Mouse (Mus musculus): ENCODE results near the gene Ccdc92b. TPM values are rescaled to one million over a fixed set of nuclear protein-coding genes. Genes with fewer than 3 reads are reported as not detected.

Gene Ccdc92b
- polyA plus RNA-seq, 1 experiment from 2014 or later = 5.3 TPM

- Histone ChIP-seq H3K27me3 (replicated peaks; ENCODE audit: control insufficient read depth, insufficient read depth, low read length) (peaks cover 17% of the 10 kb centered on the region), H3K27ac (ENCODE audit: low read depth, low read length) (peak overlapping the region; percentile 86), H3K4me2 (peak overlapping the region; percentile 96), H3K4me1 (replicated peaks; ENCODE audit: control insufficient read depth, insufficient read depth, low read length) (peaks cover 35% of the 10 kb centered on the region), H3K36me3 (ENCODE audit: control insufficient read depth, insufficient read depth, low read length) (no peaks in the 10 kb centered on the region), H3K9me3 (ENCODE audit: control insufficient read depth, low read length) (no peaks in the 10 kb centered on the region), H3K4me3 (ENCODE audit: low read depth, low read length) (peak overlapping the region; percentile 76), H3K9ac (ENCODE audit: low read depth, low read length) (peak overlapping the region; percentile 21; the same call in 1 of the 2 replicates)
- peak; percentile 39 for DNase-seq (ENCODE audit: low spot score)
- WGBS = 31% methylated on average over 8 of the region's 8 CpGs
- peak; percentile 90 for ATAC-seq (replicated peaks; ENCODE audit: low FRiP score)
Observed at GRCm38 (mm10) chr11:74621974-74622669, 2.7 kb downstream of the Ccdc92b start.

DNA sequence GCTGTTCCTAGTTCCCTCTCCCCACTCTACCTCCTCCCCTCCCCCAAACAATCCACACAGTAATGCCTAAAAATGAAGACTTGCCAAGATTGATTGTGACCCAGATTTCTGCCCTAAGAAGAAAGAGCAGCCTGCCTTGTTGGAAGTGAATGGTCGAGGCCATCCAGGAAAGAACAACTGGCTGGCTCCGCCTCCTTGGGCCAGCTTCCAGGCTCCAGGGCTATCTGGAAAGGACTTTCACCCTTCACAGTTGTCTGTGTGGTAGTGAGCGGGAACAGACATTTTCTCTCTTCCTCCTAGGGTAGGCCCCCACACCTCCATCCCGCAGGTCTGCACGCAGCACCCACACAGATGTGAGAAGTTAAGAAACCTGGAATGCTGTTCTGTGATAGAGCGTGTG, 4.3 kb downstream of the Ccdc92b start:
- no peak overlapping the region for H3K4me3 ChIP-seq (ENCODE audit: low read depth, low read length)
- peak overlapping the region; percentile 4; the same call in 1 of the 2 replicates for H3K4me2 ChIP-seq
- peaks cover 9% of the 10 kb centered on the region for H3K27me3 ChIP-seq (replicated peaks; ENCODE audit: control insufficient read depth, insufficient read depth, low read length)
- ATAC-seq (replicated peaks; ENCODE audit: low FRiP score) (no peak), DNase-seq (ENCODE audit: low spot score) (no peak)
- no peaks in the 10 kb centered on the region for H3K36me3 ChIP-seq (ENCODE audit: control insufficient read depth, insufficient read depth, low read length)
- no peak overlapping the region for H3K27ac ChIP-seq (ENCODE audit: low read depth, low read length)
- H3K9ac ChIP-seq (ENCODE audit: low read depth, low read length) = no peak overlapping the region
- WGBS = 73% methylated on average over 6 of the region's 6 CpGs
- peaks cover 35% of the 10 kb centered on the region for H3K4me1 ChIP-seq (replicated peaks; ENCODE audit: control insufficient read depth, insufficient read depth, low read length)
- H3K9me3 ChIP-seq (ENCODE audit: control insufficient read depth, low read length) = no peaks in the 10 kb centered on the region

DNA sequence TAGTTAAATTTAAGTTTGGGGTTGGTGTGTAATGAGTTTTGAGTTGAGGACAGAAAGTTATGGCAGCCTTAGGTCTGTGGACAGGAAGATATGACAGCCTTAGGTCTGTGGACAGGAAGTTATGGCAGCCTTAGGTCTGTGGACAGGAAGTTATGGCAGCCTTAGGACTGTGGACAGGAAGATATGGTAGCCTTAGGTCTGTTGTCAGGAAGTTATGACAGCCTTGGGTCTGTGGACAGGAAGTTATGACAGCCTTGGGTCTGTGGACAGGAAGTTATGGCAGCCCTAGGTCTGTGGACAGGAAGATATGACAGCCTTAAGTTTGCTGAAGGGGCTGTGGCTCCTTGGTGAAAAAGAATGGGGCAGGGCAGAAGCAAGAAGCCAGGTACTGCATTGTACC, 5.9 kb downstream of the Ccdc92b start:
- DNase-seq (ENCODE audit: low spot score) (no peak), ATAC-seq (replicated peaks; ENCODE audit: low FRiP score) (no peak)
- H3K4me1 ChIP-seq (replicated peaks; ENCODE audit: control insufficient read depth, insufficient read depth, low read length) = peaks cover 29% of the 10 kb centered on the region
- peaks cover 6% of the 10 kb centered on the region; the same call in 1 of the 2 replicates for H3K27me3 ChIP-seq (replicated peaks; ENCODE audit: control insufficient read depth, insufficient read depth, low read length)
- H3K36me3 ChIP-seq (ENCODE audit: control insufficient read depth, insufficient read depth, low read length) = no peaks in the 10 kb centered on the region
- H3K4me2 ChIP-seq = no peak overlapping the region
- no peak overlapping the region for H3K27ac ChIP-seq (ENCODE audit: low read depth, low read length)
- no peak overlapping the region for H3K9ac ChIP-seq (ENCODE audit: low read depth, low read length)
- no peaks in the 10 kb centered on the region for H3K9me3 ChIP-seq (ENCODE audit: control insufficient read depth, low read length)
- H3K4me3 ChIP-seq (ENCODE audit: low read depth, low read length) = no peak overlapping the region

- ATAC-seq (replicated peaks; ENCODE audit: low FRiP score) = no peak
- no peak overlapping the region for H3K9ac ChIP-seq (ENCODE audit: low read depth, low read length)
- H3K27me3 ChIP-seq (replicated peaks; ENCODE audit: control insufficient read depth, insufficient read depth, low read length) = no peaks in the 10 kb centered on the region
- H3K4me3 ChIP-seq (ENCODE audit: low read depth, low read length) = no peak overlapping the region
- no peak for DNase-seq (ENCODE audit: low spot score)
- H3K27ac ChIP-seq (ENCODE audit: low read depth, low read length) = no peak overlapping the region
- H3K4me2 ChIP-seq = no peak overlapping the region
- no peaks in the 10 kb centered on the region for H3K36me3 ChIP-seq (ENCODE audit: control insufficient read depth, insufficient read depth, low read length)
- no peaks in the 10 kb centered on the region for H3K9me3 ChIP-seq (ENCODE audit: control insufficient read depth, low read length)
- H3K4me1 ChIP-seq (replicated peaks; ENCODE audit: control insufficient read depth, insufficient read depth, low read length) = peaks cover 19% of the 10 kb centered on the region
- WGBS = 84% methylated on average over 3 of the region's 3 CpGs
Observed at GRCm38 (mm10) chr11:74627481-74627880, 8.1 kb downstream of the Ccdc92b start.

- WGBS = 62% methylated on average over 7 of the region's 7 CpGs
- H3K36me3 ChIP-seq (ENCODE audit: control insufficient read depth, insufficient read depth, low read length) = no peaks in the 10 kb centered on the region
Observed at GRCm38 (mm10) chr11:74631880-74632789, 12.7 kb downstream of the Ccdc92b start.

GRCm38 (mm10) chr11:74634490-74635275, 15.3 kb downstream of the Ccdc92b start:
- no peaks in the 10 kb centered on the region for H3K36me3 ChIP-seq (ENCODE audit: control insufficient read depth, insufficient read depth, low read length)
- H3K9ac ChIP-seq (ENCODE audit: low read depth, low read length) = no peak overlapping the region
- H3K27ac ChIP-seq (ENCODE audit: low read depth, low read length) = no peak overlapping the region
- ATAC-seq (replicated peaks; ENCODE audit: low FRiP score) (0 out of 2 replicates have a peak, but pooled peaks have one; percentile 23), DNase-seq (ENCODE audit: low spot score) (no peak)
- peaks cover 30% of the 10 kb centered on the region for H3K27me3 ChIP-seq (replicated peaks; ENCODE audit: control insufficient read depth, insufficient read depth, low read length)
- no peak overlapping the region for H3K4me3 ChIP-seq (ENCODE audit: low read depth, low read length)
- no peaks in the 10 kb centered on the region for H3K9me3 ChIP-seq (ENCODE audit: control insufficient read depth, low read length)
- no peak overlapping the region for H3K4me2 ChIP-seq
- 67% methylated on average over 5 of the region's 5 CpGs for WGBS
- peaks cover 8% of the 10 kb centered on the region for H3K4me1 ChIP-seq (replicated peaks; ENCODE audit: control insufficient read depth, insufficient read depth, low read length)

More at GRCm38 (mm10) chr11:74631880-74632789, 12.7 kb downstream of the Ccdc92b start:
- Histone ChIP-seq H3K4me1 (replicated peaks; ENCODE audit: control insufficient read depth, insufficient read depth, low read length) (no peaks in the 10 kb centered on the region; the same call in 1 of the 2 replicates), H3K4me2 (no peak overlapping the region), H3K27me3 (replicated peaks; ENCODE audit: control insufficient read depth, insufficient read depth, low read length) (peaks cover 5% of the 10 kb centered on the region), H3K9ac (ENCODE audit: low read depth, low read length) (no peak overlapping the region), H3K4me3 (ENCODE audit: low read depth, low read length) (no peak overlapping the region), H3K27ac (ENCODE audit: low read depth, low read length) (no peak overlapping the region), H3K9me3 (ENCODE audit: control insufficient read depth, low read length) (no peaks in the 10 kb centered on the region)
- no peak for ATAC-seq (replicated peaks; ENCODE audit: low FRiP score)
- DNase-seq (ENCODE audit: low spot score) = no peak

DNA sequence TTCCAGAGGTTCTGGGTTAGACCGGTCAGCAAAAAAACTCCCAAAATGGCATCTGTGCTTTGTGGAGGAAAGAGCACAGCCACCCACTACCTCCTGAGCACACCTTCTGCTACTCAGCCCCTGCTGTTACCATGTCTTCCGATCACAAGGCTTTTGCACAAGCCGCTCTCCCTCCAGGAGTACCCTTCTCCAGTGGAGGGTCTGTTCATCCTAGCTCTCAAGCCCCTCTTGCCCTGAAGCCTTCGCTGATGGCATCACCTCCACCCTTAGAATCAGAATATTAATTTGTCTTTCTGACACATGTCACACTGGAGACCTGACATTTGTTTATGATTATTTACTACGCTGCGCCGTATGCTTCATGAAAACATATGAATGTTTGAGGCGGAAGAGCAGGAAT, 18.1 kb downstream of the Ccdc92b start:
- peak overlapping the region; percentile 95 for H3K4me2 ChIP-seq
- H3K9ac ChIP-seq (ENCODE audit: low read depth, low read length) = peak overlapping the region; percentile 47
- no peak for ATAC-seq (replicated peaks; ENCODE audit: low FRiP score)
- H3K36me3 ChIP-seq (ENCODE audit: control insufficient read depth, insufficient read depth, low read length) = no peaks in the 10 kb centered on the region
- peak overlapping the region; percentile 67 for H3K4me3 ChIP-seq (ENCODE audit: low read depth, low read length)
- no peaks in the 10 kb centered on the region for H3K9me3 ChIP-seq (ENCODE audit: control insufficient read depth, low read length)
- no peak for DNase-seq (ENCODE audit: low spot score)
- no peak overlapping the region for H3K27ac ChIP-seq (ENCODE audit: low read depth, low read length)
- peaks cover 42% of the 10 kb centered on the region for H3K27me3 ChIP-seq (replicated peaks; ENCODE audit: control insufficient read depth, insufficient read depth, low read length)
- 31% methylated on average over 8 of the region's 8 CpGs for WGBS
- H3K4me1 ChIP-seq (replicated peaks; ENCODE audit: control insufficient read depth, insufficient read depth, low read length) = peaks cover 8% of the 10 kb centered on the region

All from liver, embryonic 11.5 days (tissue).